ENCODE assay signal across 15 mouse cellular contexts in genomic region chr2:156493766-156494165, GRCm38 (mm10). TPM values are rescaled to one million over a fixed set of nuclear protein-coding genes. Genes with fewer than 3 reads are reported as not detected.
DNase-seq lines count a peak whose midpoint lies in the region; ATAC-seq lines count a peak whose summit lies in the region.
"Had no signal": no experiment of that assay in that cellular context is flagged by ENCODE, and none has a peak within 500 bp of the region (broad histone marks: within the 10 kb centered on the region; RNA-seq: fewer than 3 reads in every experiment).

No protein-coding gene starts in this region.

- DNase-seq in embryo, embryonic 10 days (ENCODE audit: low spot score): peak; percentile 34
- DNase-seq in embryo, embryonic 9.5 days (ENCODE audit: extremely low spot score): no peak
- no peak for DNase-seq in hindbrain, embryonic 14.5 days (ENCODE audit: low spot score)
- peak; percentile 45 for DNase-seq in liver
- DNase-seq in midbrain, embryonic 14.5 days: peak; percentile 56
- no peak for DNase-seq in lung, postnatal 4 days
- DNase-seq in right cerebral cortex, adult 18-20 months: no peak
- DNase-seq: cerebellum, adult 9-10 months; heart, adult 18-20 months; kidney, adult 8-10 months; retina, postnatal 1 day; thymus, adult 2 months had no signal

- H3K4me1 ChIP-seq in hindbrain, embryonic 13.5 days (replicated peaks): peaks cover 39% of the 10 kb centered on the region
- peaks cover 9% of the 10 kb centered on the region for H3K4me1 ChIP-seq in hindbrain, embryonic 14.5 days (replicated peaks; ENCODE audit: control insufficient read depth, insufficient read depth, low read length)
- peaks cover 25% of the 10 kb centered on the region for H3K4me1 ChIP-seq in midbrain, embryonic 14.5 days (ENCODE audit: control insufficient read depth, insufficient read depth, low read length)

- peaks cover 42% of the 10 kb centered on the region for H3K36me3 ChIP-seq in hindbrain, embryonic 13.5 days
- H3K36me3 ChIP-seq in hindbrain, embryonic 14.5 days (replicated peaks; ENCODE audit: control insufficient read depth, insufficient read depth): peaks cover 37% of the 10 kb centered on the region
- H3K36me3 ChIP-seq in midbrain, embryonic 14.5 days (ENCODE audit: control insufficient read depth, insufficient read depth, low read length): peaks cover 35% of the 10 kb centered on the region

- H3K4me2 ChIP-seq in hindbrain, embryonic 13.5 days: no peak overlapping the region
- no peak overlapping the region for H3K4me2 ChIP-seq in hindbrain, embryonic 14.5 days (replicated peaks)
- no peak overlapping the region; the same call in 1 of the 2 replicates for H3K4me2 ChIP-seq in midbrain, embryonic 14.5 days (ENCODE audit: low read length)

- H3K9me3 ChIP-seq in hindbrain, embryonic 13.5 days: no peaks in the 10 kb centered on the region
- no peaks in the 10 kb centered on the region for H3K9me3 ChIP-seq in hindbrain, embryonic 14.5 days (ENCODE audit: control insufficient read depth, low read length)
- H3K9me3 ChIP-seq in midbrain, embryonic 14.5 days (ENCODE audit: control insufficient read depth, low read length): no peaks in the 10 kb centered on the region

- no peaks in the 10 kb centered on the region for H3K27me3 ChIP-seq in hindbrain, embryonic 13.5 days
- no peaks in the 10 kb centered on the region for H3K27me3 ChIP-seq in hindbrain, embryonic 14.5 days (ENCODE audit: control insufficient read depth, insufficient read depth, low read length)
- H3K27me3 ChIP-seq in midbrain, embryonic 14.5 days (ENCODE audit: control insufficient read depth, insufficient read depth, low read length): no peaks in the 10 kb centered on the region

- H3K27ac ChIP-seq in hindbrain, embryonic 13.5 days: no peak overlapping the region; the same call in 1 of the 2 replicates
- H3K27ac ChIP-seq in hindbrain, embryonic 14.5 days: no peak overlapping the region
- H3K27ac ChIP-seq in midbrain, embryonic 14.5 days (replicated peaks; ENCODE audit: low read depth, low read length): no peak overlapping the region
- H3K27ac ChIP-seq: hindbrain, postnatal 0 days; macrophage had no signal

- 27% methylated on average over 9 of the region's 9 CpGs for WGBS in hindbrain, embryonic 13.5 days
- WGBS in hindbrain, embryonic 14.5 days: 25% methylated on average over 9 of the region's 9 CpGs
- whole genome bisulfite sequencing in midbrain, embryonic 14.5 days: 18% methylated on average over 9 of the region's 9 CpGs

- peak overlapping the region; percentile 40; the same call in 1 of the 2 replicates for H3K9ac ChIP-seq in hindbrain, embryonic 13.5 days
- H3K9ac ChIP-seq in hindbrain, embryonic 14.5 days: no peak overlapping the region
- no peak overlapping the region; the same call in 1 of the 2 replicates for H3K9ac ChIP-seq in midbrain, embryonic 14.5 days (replicated peaks; ENCODE audit: low read length)

- no peak overlapping the region for H3K4me3 ChIP-seq in hindbrain, embryonic 13.5 days
- H3K4me3 ChIP-seq in hindbrain, embryonic 14.5 days (replicated peaks; ENCODE audit: low read length): no peak overlapping the region
- H3K4me3 ChIP-seq in midbrain, embryonic 14.5 days (replicated peaks; ENCODE audit: low read depth, low read length): no peak overlapping the region

- ATAC-seq in hindbrain, embryonic 13.5 days (ENCODE audit: low FRiP score): no peak
- no peak for ATAC-seq in hindbrain, embryonic 14.5 days (ENCODE audit: low FRiP score)
- 0 out of 2 replicates have a peak, but pooled peaks have one; percentile 46 for ATAC-seq in midbrain, embryonic 14.5 days (ENCODE audit: low FRiP score, low TSS enrichment)
- ATAC-seq: hindbrain, postnatal 0 days had no signal

RNA-seq across cellular contexts. Expression of gene Aar2, which starts 53.6 kb away (rescaled TPM):
- polyA plus RNA-seq in hindbrain, embryonic 13.5 days (2015; fragmentation: Nextera tagmentation; extraction: Ambion mirVana): 45.7 and 46.5 TPM in 2 replicates
- 53.5 and 55.0 TPM in 2 replicates for polyA plus RNA-seq in hindbrain, embryonic 14.5 days (2014; fragmentation: Nextera tagmentation; extraction: Ambion mirVana)
- polyA plus RNA-seq in midbrain, embryonic 14.5 days (2014; fragmentation: Nextera tagmentation; extraction: Ambion mirVana): 53.7 and 59.2 TPM in 2 replicates

Comparison
In these comparisons a context has a peak if more than half of its experiments do, and no peak if none do; other contexts are left out.
1. DNase-seq: peak in embryo, embryonic 10 days (single experiment), liver (single experiment) and midbrain, embryonic 14.5 days (single experiment); none in embryo, embryonic 9.5 days (single experiment), hindbrain, embryonic 14.5 days (single experiment), lung, postnatal 4 days (0 of 2) and right cerebral cortex, adult 18-20 months (single experiment).